In the genomic region with DNA sequence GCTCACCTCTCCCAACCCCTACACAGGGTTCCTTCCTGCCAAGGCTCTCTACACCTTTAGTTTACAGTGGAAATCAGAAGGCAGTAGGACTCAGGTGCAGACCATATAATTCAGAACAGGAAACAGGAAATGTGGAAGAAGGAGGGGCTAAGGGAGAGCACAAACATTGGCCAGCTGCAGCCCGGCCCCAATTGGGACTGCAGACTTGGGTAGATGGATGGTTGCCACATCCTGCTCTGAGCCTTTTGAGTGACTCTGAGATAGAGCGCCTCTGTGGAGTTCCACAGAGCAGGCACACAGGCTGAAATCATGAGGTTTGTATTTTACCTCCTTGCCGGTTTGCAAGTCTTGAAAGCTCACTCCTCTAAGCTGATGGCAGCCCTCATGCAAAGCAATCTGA, we compare ENCODE assay signal across 26 mouse cellular contexts. TPM values are rescaled to one million over a fixed set of nuclear protein-coding genes. Genes with fewer than 3 reads are reported as not detected.
DNase-seq lines count a peak whose midpoint lies in the region; ATAC-seq and TF ChIP-seq lines count a peak whose summit lies in the region.
"Had no signal": no experiment of that assay in that cellular context is flagged by ENCODE, and none has a peak within 500 bp of the region (broad histone marks: within the 10 kb centered on the region; RNA-seq: fewer than 3 reads in every experiment).

No protein-coding gene starts in this region.

- no peak for DNase-seq in hindbrain, postnatal 0 days (ENCODE audit: low spot score)
- DNase-seq in CD4-positive helper T cell, adult 2 months (ENCODE audit: low read depth, low spot score) = peak; percentile 65
- peak; percentile 33 for DNase-seq in thymus, adult 2 months
- no peak for DNase-seq in kidney, adult 2 months
- DNase-seq in cerebellum, postnatal 25 days = no peak
- no peak for DNase-seq in adipocyte (ENCODE audit: low spot score)
- DNase-seq: adrenal gland, postnatal 10 days; cerebellum, adult 11 months; cerebellum, postnatal 14 days; embryo, embryonic 11 days; gastrocnemius, postnatal 36 days; heart, postnatal 14 days; kidney, adult 8-10 months; kidney, postnatal 36 days; lung, postnatal 10 days; right cerebral cortex, postnatal 14 days had no signal

- no peaks in the 10 kb centered on the region for H3K36me3 ChIP-seq in hindbrain, embryonic 13.5 days
- H3K36me3 ChIP-seq in hindbrain, postnatal 0 days (ENCODE audit: insufficient read depth, low read length) = no peaks in the 10 kb centered on the region
- H3K36me3 ChIP-seq in thymus, adult 2 months (ENCODE audit: control insufficient read depth, insufficient read depth, low read length) = no peaks in the 10 kb centered on the region
- no peaks in the 10 kb centered on the region for H3K36me3 ChIP-seq in kidney, adult 2 months (ENCODE audit: control insufficient read depth, insufficient read depth, low read length)
- H3K36me3 ChIP-seq: forebrain, embryonic 15.5 days; heart, embryonic 10.5 days; hindbrain, embryonic 15.5 days; limb, embryonic 15.5 days; liver, embryonic 15.5 days; neural tube, embryonic 13.5 days had no signal

- H3K4me2 ChIP-seq in hindbrain, embryonic 13.5 days = no peak overlapping the region
- no peak overlapping the region for H3K4me2 ChIP-seq in hindbrain, postnatal 0 days (ENCODE audit: low read depth, low read length)
- H3K4me2 ChIP-seq: forebrain, embryonic 15.5 days; hindbrain, embryonic 15.5 days; limb, embryonic 15.5 days; liver, embryonic 15.5 days; neural tube, embryonic 13.5 days had no signal

- no peak for TF ChIP-seq POLR2A in thymus, adult 2 months (IDR thresholded peaks at IDR 0.05; ENCODE audit: control insufficient read depth, extremely low read depth, insufficient read depth, low read length, poor library complexity)
- TF ChIP-seq POLR2A in kidney, adult 2 months (IDR thresholded peaks at IDR 0.05; ENCODE audit: low read depth, low read length) = no peak

- no peak for TF ChIP-seq CTCF in hindbrain, postnatal 0 days (IDR thresholded peaks at IDR 0.05; ENCODE audit: low read depth)
- TF ChIP-seq CTCF in thymus, adult 2 months (IDR thresholded peaks at IDR 0.05; ENCODE audit: borderline replicate concordance, control insufficient read depth, extremely low read depth, insufficient read depth, low read length, poor library complexity) = no peak
- no peak for TF ChIP-seq CTCF in kidney, adult 2 months (conservative IDR thresholded peaks at IDR 0.05; ENCODE audit: insufficient read depth, insufficient read length, low read depth, low read length)

- H3K27me3 ChIP-seq in hindbrain, embryonic 13.5 days = no peaks in the 10 kb centered on the region
- no peaks in the 10 kb centered on the region for H3K27me3 ChIP-seq in hindbrain, postnatal 0 days (ENCODE audit: insufficient read depth, low read length)
- no peaks in the 10 kb centered on the region for H3K27me3 ChIP-seq in thymus, adult 2 months (ENCODE audit: control insufficient read depth, insufficient read depth, low read length)
- no peaks in the 10 kb centered on the region for H3K27me3 ChIP-seq in kidney, adult 2 months (replicated peaks; ENCODE audit: control insufficient read depth, insufficient read depth, low read length)
- H3K27me3 ChIP-seq: forebrain, embryonic 15.5 days; hindbrain, embryonic 15.5 days; limb, embryonic 15.5 days; liver, embryonic 15.5 days; megakaryocyte, embryonic 14.5 days; neural tube, embryonic 13.5 days had no signal

- H3K4me3 ChIP-seq in hindbrain, embryonic 13.5 days = no peak overlapping the region
- no peak overlapping the region for H3K4me3 ChIP-seq in hindbrain, postnatal 0 days (ENCODE audit: low read length)
- H3K4me3 ChIP-seq in thymus, adult 2 months (ENCODE audit: control insufficient read depth, insufficient read depth, low read length) = no peak overlapping the region
- H3K4me3 ChIP-seq in kidney, adult 2 months (ENCODE audit: insufficient read depth, low read depth, low read length) = no peak overlapping the region
- H3K4me3 ChIP-seq: forebrain, embryonic 15.5 days; heart, embryonic 10.5 days; hindbrain, embryonic 15.5 days; limb, embryonic 15.5 days; liver, embryonic 15.5 days; megakaryocyte, embryonic 14.5 days; neural tube, embryonic 13.5 days had no signal

- H3K4me1 ChIP-seq in hindbrain, embryonic 13.5 days (replicated peaks) = no peaks in the 10 kb centered on the region
- H3K4me1 ChIP-seq in hindbrain, postnatal 0 days (ENCODE audit: insufficient read depth, low read length) = no peaks in the 10 kb centered on the region
- peaks cover 14% of the 10 kb centered on the region for H3K4me1 ChIP-seq in thymus, adult 2 months (replicated peaks; ENCODE audit: control insufficient read depth, insufficient read depth, low read length)
- H3K4me1 ChIP-seq in kidney, adult 2 months (ENCODE audit: control insufficient read depth, insufficient read depth, low read length) = no peaks in the 10 kb centered on the region
- H3K4me1 ChIP-seq: forebrain, embryonic 15.5 days; heart, embryonic 10.5 days; hindbrain, embryonic 15.5 days; liver, embryonic 15.5 days; neural tube, embryonic 13.5 days had no signal

- H3K9me3 ChIP-seq in hindbrain, embryonic 13.5 days = no peaks in the 10 kb centered on the region
- H3K9me3 ChIP-seq in hindbrain, postnatal 0 days (ENCODE audit: low read length) = no peaks in the 10 kb centered on the region
- H3K9me3 ChIP-seq: forebrain, embryonic 15.5 days; heart, embryonic 10.5 days; hindbrain, embryonic 15.5 days; limb, embryonic 15.5 days; liver, embryonic 15.5 days; neural tube, embryonic 13.5 days had no signal

- 90% methylated on average over 3 of the region's 3 CpGs for WGBS in hindbrain, embryonic 13.5 days
- WGBS in hindbrain, postnatal 0 days = 82% methylated on average over 3 of the region's 3 CpGs
- WGBS in thymus, adult 2 months = 11% methylated on average over 3 of the region's 3 CpGs
- WGBS in kidney, adult 2 months = 78% methylated on average over 3 of the region's 3 CpGs

- no peak overlapping the region for H3K9ac ChIP-seq in hindbrain, embryonic 13.5 days
- no peak overlapping the region for H3K9ac ChIP-seq in hindbrain, postnatal 0 days (replicated peaks; ENCODE audit: low read length)
- H3K9ac ChIP-seq: forebrain, embryonic 15.5 days; hindbrain, embryonic 15.5 days; limb, embryonic 15.5 days; liver, embryonic 15.5 days; neural tube, embryonic 13.5 days had no signal

- H3K27ac ChIP-seq in hindbrain, embryonic 13.5 days = no peak overlapping the region
- no peak overlapping the region for H3K27ac ChIP-seq in hindbrain, postnatal 0 days
- peak overlapping the region; percentile 97 for H3K27ac ChIP-seq in thymus, adult 2 months (ENCODE audit: control insufficient read depth, insufficient read depth, low read length)
- no peak overlapping the region for H3K27ac ChIP-seq in kidney, adult 2 months (ENCODE audit: insufficient read depth, low read depth, low read length)
- H3K27ac ChIP-seq: forebrain, embryonic 15.5 days; heart, embryonic 10.5 days; hindbrain, embryonic 15.5 days; limb, embryonic 15.5 days; liver, embryonic 15.5 days; neural tube, embryonic 13.5 days; stomach, postnatal 0 days had no signal

- ATAC-seq in hindbrain, embryonic 13.5 days (ENCODE audit: low FRiP score) = peak; percentile 24; the same call in 1 of the 2 replicates
- ATAC-seq in hindbrain, postnatal 0 days = no peak
- peak; percentile 81 for ATAC-seq in activated CD4-positive, CD25-positive, alpha-beta regulatory T cell, adult 4 months
- ATAC-seq: forebrain, embryonic 15.5 days had no signal

RNA-seq across cellular contexts. Expression of a gene that starts 59.8 kb away (rescaled TPM):
- 0.40 and 0.75 TPM in 2 replicates for polyA plus RNA-seq in hindbrain, embryonic 13.5 days (2015; fragmentation: Nextera tagmentation; extraction: Ambion mirVana)
- 1.9 and 2.4 TPM in 2 replicates for total RNA-seq in hindbrain, postnatal 0 days (2014; rRNA removed)
- 3.1 and 3.4 TPM in 2 replicates for polyA plus RNA-seq in hindbrain, postnatal 0 days (2015; fragmentation: Nextera tagmentation; extraction: Ambion mirVana)
- polyA plus RNA-seq in activated CD4-positive, CD25-positive, alpha-beta regulatory T cell, adult 4 months (2017; shearing (Covaris generic)) = under 1 TPM; 0.16 to 0.38 TPM
- polyA plus RNA-seq in thymus, adult 2 months (2012; rRNA removed) = 0.16 and 0.28 TPM in 2 replicates
- polyA plus RNA-seq in kidney, adult 2 months (2012; rRNA removed) = 75.9 and 82.0 TPM in 2 replicates

Comparison
In these comparisons a context has a peak if more than half of its experiments do, and no peak if none do; other contexts are left out.
1. DNase-seq: peak in CD4-positive helper T cell, adult 2 months (single experiment) and thymus, adult 2 months (single experiment); none in hindbrain, postnatal 0 days (single experiment), kidney, adult 2 months (single experiment), cerebellum, postnatal 25 days (0 of 2) and adipocyte (single experiment).
2. RNA of a gene that starts 59.8 kb away (polyA plus RNA-seq): 75.9 to 82.0 TPM in kidney, adult 2 months; 3.1 to 3.4 TPM in hindbrain, postnatal 0 days, 0.40 to 0.75 TPM in hindbrain, embryonic 13.5 days, 0.16 to 0.38 TPM in activated CD4-positive, CD25-positive, alpha-beta regulatory T cell, adult 4 months and 0.16 to 0.28 TPM in thymus, adult 2 months; every median in the first group is over 10 times any median in the second.